Mouse (Mus musculus) bone marrow macrophage, adult 2 months (primary cell): Measurements from ENCODE around the gene Lrrc56.

Experiments
- CTCF ChIP-seq: IDR thresholded peaks from 2 replicates; pipeline ENCODE4 v1.5.1; 2012; ENCODE audit warnings: low read depth, mild to moderate bottlenecking, low read length, moderate library complexity
- POLR2A ChIP-seq: IDR thresholded peaks from 2 replicates; pipeline ENCODE4 v1.6.1; 2012; ENCODE audit warnings: mild to moderate bottlenecking, low read depth, low read length, borderline replicate concordance

DNA sequence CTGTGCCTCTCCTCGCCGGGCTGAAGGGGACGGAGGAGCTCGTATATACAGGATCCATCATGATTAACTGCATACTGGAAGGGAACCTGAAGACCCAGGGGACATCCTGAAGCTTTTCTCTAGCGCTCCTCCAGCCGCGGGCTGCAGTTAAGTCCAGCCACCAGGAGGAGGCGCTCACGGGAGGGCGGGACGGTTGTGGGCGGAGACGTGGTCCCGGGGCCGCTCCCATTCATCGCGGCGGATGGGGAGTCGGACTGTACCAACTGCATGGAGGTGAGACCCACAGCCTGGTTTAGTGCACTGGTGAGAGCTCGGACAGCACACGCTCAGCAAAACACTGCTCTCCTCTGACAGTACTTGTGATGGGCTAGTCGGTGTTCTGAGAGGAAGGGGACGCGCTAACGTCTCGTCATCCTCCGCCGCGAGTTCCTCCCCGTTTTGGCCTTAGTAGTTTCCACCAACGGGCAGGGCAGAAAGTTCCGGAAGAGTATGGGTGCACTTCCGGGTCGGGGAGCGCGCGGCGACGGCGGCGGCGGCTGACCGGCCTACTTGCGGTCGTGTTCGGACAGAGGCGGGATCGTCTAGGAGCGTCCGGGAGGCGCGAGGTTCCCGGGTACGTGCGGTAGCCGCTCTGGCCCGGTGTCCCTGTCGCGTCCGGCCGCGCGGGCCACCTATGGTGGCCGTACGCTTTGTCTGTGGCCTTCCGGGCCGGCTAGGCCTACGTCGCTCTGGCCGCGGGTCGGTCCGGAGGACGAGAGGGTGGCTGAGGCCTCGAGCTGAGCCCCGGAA is 34.5 kb downstream of the Lrrc56 start, which contains the start of gene Phrf1:
- peak; percentile 71 for TF ChIP-seq CTCF
- TF ChIP-seq POLR2A: no peak
